Mouse (Mus musculus) CH12.LX (cell line): ENCODE results near the gene Tekt4. TPM values are rescaled to one million over a fixed set of nuclear protein-coding genes. Genes with fewer than 3 reads are reported as not detected.

ENCODE experiments used
- DNase-seq: peaks from one replicate; pipeline ENCODE4 v3.0.0-alpha.2; 2013; ENCODE audit errors: extremely low read depth
- H3K27ac ChIP-seq: 2 replicates; pipeline ENCODE4 v1.5.1; 2012; ENCODE audit warnings: low read depth, mild to moderate bottlenecking, control low read depth, moderate library complexity; ENCODE audit not compliant: insufficient read depth
- H3K27me3 ChIP-seq: replicated peaks from 2 replicates; pipeline ENCODE3; 2012; ENCODE audit warnings: inconsistent platforms
- H3K36me3 ChIP-seq, 2 experiments: replicated peaks in 1 of 2; 2 replicates each; pipeline versions ENCODE3 to v1.6.1; 2012; ENCODE audit warnings: inconsistent platforms in 1 of 2, low read length in 1 of 2, mild to moderate bottlenecking in 1 of 2, mixed read lengths in 1 of 2, moderate library complexity in 1 of 2; ENCODE audit not compliant: control insufficient read depth in 1 of 2, insufficient read depth in 1 of 2
- H3K4me1 ChIP-seq, 2 experiments: 2 replicates each; pipeline ENCODE4 v1.6.1; 2012; ENCODE audit warnings: inconsistent platforms in 1 of 2, moderate library complexity in 1 of 2; ENCODE audit not compliant: insufficient read depth in 2 of 2, control insufficient read depth in 1 of 2
- H3K4me2 ChIP-seq: 2 replicates; pipeline ENCODE4 v1.6.1; 2012; ENCODE audit warnings: low read depth, mild to moderate bottlenecking, control low read depth; ENCODE audit not compliant: poor library complexity, insufficient read depth, severe bottlenecking
- H3K4me3 ChIP-seq, 3 experiments: fragments of 150-350 bp in 1 of 3; sonication (generic) in 1 of 3; replicated peaks in 1 of 3; 2 replicates each; pipeline versions ENCODE3 to v1.5.1; 2011 to 2012; ENCODE audit warnings: low read depth in 2 of 3, low read length in 2 of 3, mild to moderate bottlenecking in 2 of 3, moderate library complexity in 2 of 3, control low read depth in 1 of 3, improper control_type of control experiment in 1 of 3, inconsistent platforms in 1 of 3, mixed read lengths in 1 of 3; ENCODE audit not compliant: poor library complexity in 1 of 3
- H3K79me2 ChIP-seq: replicated peaks from 2 replicates; pipeline ENCODE4 v1.6.1; 2012; ENCODE audit warnings: mild to moderate bottlenecking, moderate library complexity; ENCODE audit not compliant: control insufficient read depth, poor library complexity, insufficient read depth, severe bottlenecking; ENCODE audit errors: extremely low read depth
- H3K9ac ChIP-seq: 2 replicates; pipeline ENCODE4 v1.6.1; 2012; ENCODE audit warnings: low read depth, mild to moderate bottlenecking, control low read depth, moderate library complexity; ENCODE audit not compliant: insufficient read depth
- H3K9me3 ChIP-seq: replicated peaks from 2 replicates; pipeline ENCODE3; 2012; ENCODE audit warnings: low read length, inconsistent platforms, mixed read lengths
- BHLHE40 ChIP-seq: IDR thresholded peaks from 2 replicates; pipeline ENCODE4 v1.6.1; 2011; ENCODE audit warnings: mild to moderate bottlenecking, low read depth, low read length, improper control_type of control experiment
- ELF1 ChIP-seq: IDR thresholded peaks from 2 replicates; pipeline ENCODE4 v1.6.1; 2014; ENCODE audit warnings: low read depth, mild to moderate bottlenecking, inconsistent platforms, low read length, improper control_type of control experiment
- ETS1 ChIP-seq: conservative IDR thresholded peaks from 2 replicates; pipeline ENCODE4 v1.6.1; 2012; ENCODE audit warnings: low read depth, mild to moderate bottlenecking, inconsistent platforms, low read length, improper control_type of control experiment, moderate library complexity
- GABPA ChIP-seq: IDR thresholded peaks from 2 replicates; pipeline ENCODE4 v1.6.1; 2012; ENCODE audit warnings: low read depth, low read length, improper control_type of control experiment, inconsistent platforms; ENCODE audit not compliant: insufficient replicate concordance
- MAX ChIP-seq: IDR thresholded peaks from 2 replicates; pipeline ENCODE4 v1.6.1; 2011; ENCODE audit warnings: low read length, improper control_type of control experiment
- MAZ ChIP-seq: IDR thresholded peaks from 2 replicates; pipeline ENCODE4 v1.6.1; 2012; ENCODE audit warnings: low read depth, mild to moderate bottlenecking, inconsistent platforms, low read length, improper control_type of control experiment, moderate library complexity
- MXI1 ChIP-seq: IDR thresholded peaks from 2 replicates; pipeline ENCODE4 v1.6.1; 2011; ENCODE audit warnings: mild to moderate bottlenecking, low read depth, low read length, improper control_type of control experiment
- NRF1 ChIP-seq: IDR thresholded peaks from 2 replicates; pipeline ENCODE4 v1.6.1; 2014; ENCODE audit warnings: low read depth, mild to moderate bottlenecking, inconsistent platforms, low read length, improper control_type of control experiment, moderate library complexity
- PAX5 ChIP-seq: IDR thresholded peaks from 2 replicates; pipeline ENCODE4 v1.6.1; 2012; ENCODE audit warnings: low read length, inconsistent platforms, mixed read lengths
- RAD21 ChIP-seq: IDR thresholded peaks from 2 replicates; pipeline ENCODE4 v1.6.1; 2011; ENCODE audit warnings: low read depth, mild to moderate bottlenecking, low read length, improper control_type of control experiment, moderate library complexity
- RCOR1 ChIP-seq: conservative IDR thresholded peaks from 2 replicates; pipeline ENCODE4 v1.6.1; 2012; ENCODE audit warnings: low read depth, mild to moderate bottlenecking, inconsistent platforms, low read length, improper control_type of control experiment
- SIN3A ChIP-seq: IDR thresholded peaks from 2 replicates; pipeline ENCODE4 v1.6.1; 2012; ENCODE audit warnings: low read length, improper control_type of control experiment, inconsistent platforms
- ZC3H11A ChIP-seq: IDR thresholded peaks from 2 replicates; pipeline ENCODE4 v1.6.1; 2012; ENCODE audit warnings: low read depth, mild to moderate bottlenecking, inconsistent platforms, low read length, improper control_type of control experiment
- ZNF384 ChIP-seq: IDR thresholded peaks from 2 replicates; pipeline ENCODE4 v1.6.1; 2012; ENCODE audit warnings: low read depth, low read length, improper control_type of control experiment, inconsistent platforms
- dilution Hi-C: fragments of 300-500 bp; cut with MboI; formaldehyde crosslinking; loops from 2 replicates; pipeline ENCODE4 v1.14.3; 2020; ENCODE audit warnings: low sequenced_read_pairs; ENCODE audit not compliant: extremely low pct_unique_long_range_greater_than_20kb, extremely low pct_ligation_motif_present
- in situ Hi-C: fragments of 300-500 bp; cut with MboI; formaldehyde crosslinking; loops from 3 replicates; pipeline ENCODE4 v1.14.3; 2019; ENCODE audit warnings: low sequenced_read_pairs, low pct_ligation_motif_present, low pct_unique_long_range_greater_than_20kb, mixed read lengths
- polyA plus RNA-seq: library from polyadenylated mRNA; unstranded; fragments of >175 nt; gene quantifications from 2 replicates; pipeline ENCODE4 v1.2.1, GENCODE M21; 2012; ENCODE audit warnings: low read depth; ENCODE audit not compliant: insufficient read length
- total RNA-seq, 2 experiments: library from RNA; depleted of rRNA; stranded (reverse); fragments of 300-350 nt in 1 of 2; fragments of >200 nt in 1 of 2; gene quantifications; 2 replicates each; pipeline ENCODE4 v1.2.3; 2012 to 2014

Tekt4 gene
- total and polyA plus RNA-seq, 3 experiments = not detected

- Histone ChIP-seq H3K4me1 (peaks cover 18 to 40% of the 10 kb centered on the region in 2 experiments), H3K79me2 (no peaks in the 10 kb centered on the region), H3K9ac (no peak within 1 kb of the TSS), H3K27ac (no peak within 1 kb of the TSS), H3K4me3 (no peak within 1 kb of the TSS), H3K4me2 (no peak within 1 kb of the TSS), H3K9me3 (peaks cover 3% of the 10 kb centered on the region), H3K27me3 (peaks cover 90% of the 10 kb centered on the region), H3K36me3 (no peaks in the 10 kb centered on the region)
- DNase-seq = no peak
- TF ChIP-seq NRF1 (no peak), ZC3H11A (no peak), PAX5 (no peak), GABPA (no peak), RCOR1 (no peak), ZNF384 (no peak), ETS1 (no peak), MXI1 (no peak), RAD21 (no peak), MAZ (no peak), ELF1 (no peak), MAX (no peak)
- dilution Hi-C loops = no loop called here
- in situ Hi-C loops = no loop called here
Observed at GRCm38 (mm10) chr17:25433617-25434606, 20.5 kb upstream of the Tekt4 start, which contains the start of gene Cacna1h. Gene Cacna1h (minus strand): TSS chr17:25433783.

GRCm38 (mm10) chr17:25441417-25441816 lies 13.0 kb upstream of the Tekt4 start:
- TF ChIP-seq SIN3A (no peak), BHLHE40 (no peak)
- H3K9me3 ChIP-seq = no peaks in the 10 kb centered on the region
- H3K4me1 ChIP-seq = peaks cover 12 to 42% of the 10 kb centered on the region in 2 experiments
- DNase-seq = no peak
- dilution Hi-C loops (no loop called here), in situ Hi-C loops (no loop called here)
- H3K27me3 ChIP-seq = peaks cover 76% of the 10 kb centered on the region
- no peaks in the 10 kb centered on the region for H3K79me2 ChIP-seq
- no peak overlapping the region for H3K27ac ChIP-seq
- H3K9ac ChIP-seq = no peak overlapping the region
- H3K4me3 ChIP-seq = no peak overlapping the region
- no peaks in the 10 kb centered on the region for H3K36me3 ChIP-seq
- no peak overlapping the region for H3K4me2 ChIP-seq
